Mouse (Mus musculus) kidney, adult 10 weeks (tissue): ENCODE data around the gene Htr1b. TPM values are rescaled to one million over a fixed set of nuclear protein-coding genes. Genes with fewer than 3 reads are reported as not detected.

Experiments
- polyA plus RNA-seq: library from polyadenylated mRNA; stranded (reverse); fragments of 350-450 nt; fragmentation: Illumina TruSeq; extraction: RNeasy Lipid Tissue Mini Kit (QIAGEN cat#74804); gene quantifications from one replicate; pipeline ENCODE4 v1.2.3, GENCODE M21; 2014; ENCODE audit warnings: low read depth, low replicate concordance

The Htr1b gene
- 6.5 TPM for polyA plus RNA-seq

GRCm38 (mm10) chr9:81633437-81633973 lies at the start of gene Htr1b:
Gene Htr1b, minus strand, starts transcription at chr9:81633828.

Other genes with a start within 250 kb of the Htr1b start
- 1.1 TPM for gene Mei4, start 229.8 kb upstream of the Htr1b start, polyA plus RNA-seq